Mouse (Mus musculus): ENCODE data around the gene Ewsr1.

- TF ChIP-seq CTCF (IDR thresholded peaks at IDR 0.05; ENCODE audit: borderline replicate concordance, extremely low read depth, insufficient read depth, insufficient read length) (no peak), POLR2A (IDR thresholded peaks at IDR 0.05; ENCODE audit: borderline replicate concordance, extremely low read depth, insufficient read depth, insufficient read length, poor library complexity, severe bottlenecking) (no peak)
These were observed 30.0 kb upstream of the Ewsr1 start for GRCm38 (mm10) chr11:5129035-5129480.
